Mouse (Mus musculus): ENCODE results near the gene Ino80e. TPM values are rescaled to one million over a fixed set of nuclear protein-coding genes. Genes with fewer than 3 reads are reported as not detected.

Gene Ino80e
- total and polyA plus RNA-seq, 2 experiments from 2014 or later = 16.6 to 37.0 TPM

- DNase-seq (ENCODE audit: low spot score) = no peak
- no peak for ATAC-seq (ENCODE audit: insufficient read depth, low read depth)
- Histone ChIP-seq H3K4me1 (ENCODE audit: control insufficient read depth, insufficient read depth) (peaks cover 10% of the 10 kb centered on the region; the same call in 1 of the 2 replicates), H3K4me2 (ENCODE audit: low read depth, low read length) (no peak overlapping the region), H3K4me3 (ENCODE audit: low read depth, low read length) (no peak overlapping the region), H3K27ac (ENCODE audit: low read depth) (no peak overlapping the region), H3K9me3 (replicated peaks; ENCODE audit: control insufficient read depth, low read length) (no peaks in the 10 kb centered on the region), H3K36me3 (replicated peaks; ENCODE audit: control insufficient read depth, insufficient read depth, low read length) (peaks cover 11% of the 10 kb centered on the region; the same call in 1 of the 2 replicates), H3K27me3 (ENCODE audit: control insufficient read depth, insufficient read depth, low read length) (no peaks in the 10 kb centered on the region), H3K9ac (replicated peaks; ENCODE audit: low read depth, low read length) (no peak overlapping the region)
- TF ChIP-seq EP300 (IDR thresholded peaks at IDR 0.05; ENCODE audit: low read depth) (no peak), CTCF (IDR thresholded peaks at IDR 0.05; ENCODE audit: low read depth) (no peak)
- 82% methylated on average over 6 of the region's 6 CpGs for WGBS
Observed at GRCm38 (mm10) chr7:126803181-126803580, 59.0 kb downstream of the Ino80e start.

GRCm38 (mm10) chr7:126802134-126802889 is 59.9 kb downstream of the Ino80e start:
- DNase-seq (ENCODE audit: low spot score) (no peak), ATAC-seq (ENCODE audit: insufficient read depth, low read depth) (no peak)
- Histone ChIP-seq H3K4me2 (ENCODE audit: low read depth, low read length) (no peak overlapping the region), H3K4me1 (ENCODE audit: control insufficient read depth, insufficient read depth) (peaks cover 16% of the 10 kb centered on the region), H3K9me3 (replicated peaks; ENCODE audit: control insufficient read depth, low read length) (no peaks in the 10 kb centered on the region), H3K27ac (ENCODE audit: low read depth) (no peak overlapping the region), H3K9ac (replicated peaks; ENCODE audit: low read depth, low read length) (no peak overlapping the region), H3K36me3 (replicated peaks; ENCODE audit: control insufficient read depth, insufficient read depth, low read length) (peaks cover 12% of the 10 kb centered on the region; the same call in 1 of the 2 replicates), H3K4me3 (ENCODE audit: low read depth, low read length) (no peak overlapping the region), H3K27me3 (ENCODE audit: control insufficient read depth, insufficient read depth, low read length) (no peaks in the 10 kb centered on the region)
- WGBS = 80% methylated on average over 11 of the region's 11 CpGs
- TF ChIP-seq CTCF (IDR thresholded peaks at IDR 0.05; ENCODE audit: low read depth) (no peak), EP300 (IDR thresholded peaks at IDR 0.05; ENCODE audit: low read depth) (no peak)

GRCm38 (mm10) chr7:126801057-126801422 is 61.1 kb downstream of the Ino80e start:
- no peak for ATAC-seq (ENCODE audit: insufficient read depth, low read depth)
- peaks cover 22% of the 10 kb centered on the region for H3K4me1 ChIP-seq (ENCODE audit: control insufficient read depth, insufficient read depth)
- no peaks in the 10 kb centered on the region for H3K27me3 ChIP-seq (ENCODE audit: control insufficient read depth, insufficient read depth, low read length)
- H3K4me3 ChIP-seq (ENCODE audit: low read depth, low read length) = no peak overlapping the region
- WGBS = 93% methylated on average over 16 of the region's 16 CpGs
- H3K9me3 ChIP-seq (replicated peaks; ENCODE audit: control insufficient read depth, low read length) = no peaks in the 10 kb centered on the region
- H3K36me3 ChIP-seq (replicated peaks; ENCODE audit: control insufficient read depth, insufficient read depth, low read length) = peaks cover 24% of the 10 kb centered on the region
- H3K4me2 ChIP-seq (ENCODE audit: low read depth, low read length) = no peak overlapping the region
- TF ChIP-seq EP300 (IDR thresholded peaks at IDR 0.05; ENCODE audit: low read depth) (no peak), CTCF (IDR thresholded peaks at IDR 0.05; ENCODE audit: low read depth) (no peak)
- H3K9ac ChIP-seq (replicated peaks; ENCODE audit: low read depth, low read length) = no peak overlapping the region
- H3K27ac ChIP-seq (ENCODE audit: low read depth) = no peak overlapping the region
- no peak for DNase-seq (ENCODE audit: low spot score)

Other genes starting within 250 kb of the Ino80e start
Only the 30 nearest of the 31 such genes appear.
- 15.9 and 20.7 TPM in 2 replicates for gene Sgf29, start 213.1 kb downstream of the Ino80e start, total RNA-seq (2014; rRNA removed; ENCODE audit: low replicate concordance)
- gene Sgf29, start 213.1 kb downstream of the Ino80e start, polyA plus RNA-seq (2015; fragmentation: Nextera tagmentation; extraction: Ambion mirVana) = 21.9 and 25.3 TPM in 2 replicates
- gene Sult1a1, start 185.9 kb downstream of the Ino80e start, total RNA-seq (2014; rRNA removed; ENCODE audit: low replicate concordance) = 64.2 and 78.2 TPM in 2 replicates
- gene Sult1a1, start 185.9 kb downstream of the Ino80e start, polyA plus RNA-seq (2015; fragmentation: Nextera tagmentation; extraction: Ambion mirVana) = 24.8 and 30.4 TPM in 2 replicates
- gene Bola2, start 167.0 kb downstream of the Ino80e start, total RNA-seq (2014; rRNA removed; ENCODE audit: low replicate concordance) = 29.3 and 36.5 TPM in 2 replicates
- 89.0 and 93.7 TPM in 2 replicates for gene Bola2, start 167.0 kb downstream of the Ino80e start, polyA plus RNA-seq (2015; fragmentation: Nextera tagmentation; extraction: Ambion mirVana)
- gene Slx1b, start 166.6 kb downstream of the Ino80e start, total RNA-seq (2014; rRNA removed; ENCODE audit: low replicate concordance) = 6.2 and 12.6 TPM in 2 replicates
- gene Slx1b, start 166.6 kb downstream of the Ino80e start, polyA plus RNA-seq (2015; fragmentation: Nextera tagmentation; extraction: Ambion mirVana) = 4.9 and 6.3 TPM in 2 replicates
- gene Coro1a, start 154.6 kb downstream of the Ino80e start, total RNA-seq (2014; rRNA removed; ENCODE audit: low replicate concordance) = 14.8 and 25.3 TPM in 2 replicates
- 8.4 and 8.5 TPM in 2 replicates for gene Coro1a, start 154.6 kb downstream of the Ino80e start, polyA plus RNA-seq (2015; fragmentation: Nextera tagmentation; extraction: Ambion mirVana)
- gene Mapk3, start 102.8 kb downstream of the Ino80e start, total RNA-seq (2014; rRNA removed; ENCODE audit: low replicate concordance) = 59.2 and 69.4 TPM in 2 replicates
- 51.9 and 53.0 TPM in 2 replicates for gene Mapk3, start 102.8 kb downstream of the Ino80e start, polyA plus RNA-seq (2015; fragmentation: Nextera tagmentation; extraction: Ambion mirVana)
- 7.3 and 7.9 TPM in 2 replicates for gene Gdpd3, start 96.0 kb downstream of the Ino80e start, total RNA-seq (2014; rRNA removed; ENCODE audit: low replicate concordance)
- gene Gdpd3, start 96.0 kb downstream of the Ino80e start, polyA plus RNA-seq (2015; fragmentation: Nextera tagmentation; extraction: Ambion mirVana) = 0.69 and 0.77 TPM in 2 replicates
- gene Ypel3, start 85.4 kb downstream of the Ino80e start, total RNA-seq (2014; rRNA removed; ENCODE audit: low replicate concordance) = 88.9 and 146 TPM in 2 replicates
- 84.1 and 111 TPM in 2 replicates for gene Ypel3, start 85.4 kb downstream of the Ino80e start, polyA plus RNA-seq (2015; fragmentation: Nextera tagmentation; extraction: Ambion mirVana)
- 0.23 and 1.3 TPM in 2 replicates for gene Tbx6, start 80.9 kb downstream of the Ino80e start, total RNA-seq (2014; rRNA removed; ENCODE audit: low replicate concordance)
- 0.07 TPM in 1 of 2 replicates, not detected in the other for gene Tbx6, start 80.9 kb downstream of the Ino80e start, polyA plus RNA-seq (2015; fragmentation: Nextera tagmentation; extraction: Ambion mirVana)
- 93.7 and 118 TPM in 2 replicates for gene Ppp4c, start 69.9 kb downstream of the Ino80e start, total RNA-seq (2014; rRNA removed; ENCODE audit: low replicate concordance)
- gene Ppp4c, start 69.9 kb downstream of the Ino80e start, polyA plus RNA-seq (2015; fragmentation: Nextera tagmentation; extraction: Ambion mirVana) = 75.8 and 77.4 TPM in 2 replicates
- gene Fam57b, start 64.7 kb downstream of the Ino80e start, total RNA-seq (2014; rRNA removed; ENCODE audit: low replicate concordance) = 0.99 and 2.9 TPM in 2 replicates
- 2.6 and 3.0 TPM in 2 replicates for gene Fam57b, start 64.7 kb downstream of the Ino80e start, polyA plus RNA-seq (2015; fragmentation: Nextera tagmentation; extraction: Ambion mirVana)
- not detected in 2 replicates for gene 4930451I11Rik, start 30.7 kb downstream of the Ino80e start, total RNA-seq (2014; rRNA removed; ENCODE audit: low replicate concordance)
- gene 4930451I11Rik, start 30.7 kb downstream of the Ino80e start, polyA plus RNA-seq (2015; fragmentation: Nextera tagmentation; extraction: Ambion mirVana) = not detected in 2 replicates
- gene Doc2a, start 15.0 kb downstream of the Ino80e start, total RNA-seq (2014; rRNA removed; ENCODE audit: low replicate concordance) = 0.73 TPM in 1 of 2 replicates, not detected in the other
- gene Doc2a, start 15.0 kb downstream of the Ino80e start, polyA plus RNA-seq (2015; fragmentation: Nextera tagmentation; extraction: Ambion mirVana) = not detected in 2 replicates
- gene Hirip3, start 405 bp downstream of the Ino80e start, total RNA-seq (2014; rRNA removed; ENCODE audit: low replicate concordance) = 2.6 and 5.3 TPM in 2 replicates
- gene Hirip3, start 405 bp downstream of the Ino80e start, polyA plus RNA-seq (2015; fragmentation: Nextera tagmentation; extraction: Ambion mirVana) = 6.6 and 8.6 TPM in 2 replicates
- 47.4 and 47.9 TPM in 2 replicates for gene Taok2, start 22.3 kb upstream of the Ino80e start, total RNA-seq (2014; rRNA removed; ENCODE audit: low replicate concordance)
- 17.9 and 20.9 TPM in 2 replicates for gene Taok2, start 22.3 kb upstream of the Ino80e start, polyA plus RNA-seq (2015; fragmentation: Nextera tagmentation; extraction: Ambion mirVana)
- gene Tmem219, start 60.5 kb upstream of the Ino80e start, total RNA-seq (2014; rRNA removed; ENCODE audit: low replicate concordance) = 19.9 and 30.0 TPM in 2 replicates
- 19.9 and 20.5 TPM in 2 replicates for gene Tmem219, start 60.5 kb upstream of the Ino80e start, polyA plus RNA-seq (2015; fragmentation: Nextera tagmentation; extraction: Ambion mirVana)
- gene Kctd13, start 66.5 kb upstream of the Ino80e start, total RNA-seq (2014; rRNA removed; ENCODE audit: low replicate concordance) = 6.8 and 8.2 TPM in 2 replicates
- gene Kctd13, start 66.5 kb upstream of the Ino80e start, polyA plus RNA-seq (2015; fragmentation: Nextera tagmentation; extraction: Ambion mirVana) = 11.2 TPM in 2 replicates
- 0.23 TPM in 1 of 2 replicates, not detected in the other for gene Asphd1, start 87.2 kb upstream of the Ino80e start, total RNA-seq (2014; rRNA removed; ENCODE audit: low replicate concordance)
- not detected in 2 replicates for gene Asphd1, start 87.2 kb upstream of the Ino80e start, polyA plus RNA-seq (2015; fragmentation: Nextera tagmentation; extraction: Ambion mirVana)
- 8.7 and 14.2 TPM in 2 replicates for gene Sez6l2, start 88.2 kb upstream of the Ino80e start, total RNA-seq (2014; rRNA removed; ENCODE audit: low replicate concordance)
- 1.5 and 1.7 TPM in 2 replicates for gene Sez6l2, start 88.2 kb upstream of the Ino80e start, polyA plus RNA-seq (2015; fragmentation: Nextera tagmentation; extraction: Ambion mirVana)
- 135 and 150 TPM in 2 replicates for gene Cdipt, start 113.5 kb upstream of the Ino80e start, total RNA-seq (2014; rRNA removed; ENCODE audit: low replicate concordance)
- 64.0 and 67.5 TPM in 2 replicates for gene Cdipt, start 113.5 kb upstream of the Ino80e start, polyA plus RNA-seq (2015; fragmentation: Nextera tagmentation; extraction: Ambion mirVana)
- 1.8 TPM in 1 of 2 replicates, not detected in the other for gene Cdiptos, start 113.7 kb upstream of the Ino80e start, total RNA-seq (2014; rRNA removed; ENCODE audit: low replicate concordance)
- gene Cdiptos, start 113.7 kb upstream of the Ino80e start, polyA plus RNA-seq (2015; fragmentation: Nextera tagmentation; extraction: Ambion mirVana) = 1.2 and 1.5 TPM in 2 replicates
- gene Mvp, start 152.2 kb upstream of the Ino80e start, total RNA-seq (2014; rRNA removed; ENCODE audit: low replicate concordance) = 24.2 and 32.5 TPM in 2 replicates
- 16.1 and 17.4 TPM in 2 replicates for gene Mvp, start 152.2 kb upstream of the Ino80e start, polyA plus RNA-seq (2015; fragmentation: Nextera tagmentation; extraction: Ambion mirVana)
- gene Pagr1b, start 154.1 kb upstream of the Ino80e start, total RNA-seq (2014; rRNA removed; ENCODE audit: low replicate concordance) = not detected in 2 replicates
- not detected in 2 replicates for gene Pagr1b, start 154.1 kb upstream of the Ino80e start, polyA plus RNA-seq (2015; fragmentation: Nextera tagmentation; extraction: Ambion mirVana)
- not detected in 2 replicates for gene Pagr1a, start 155.0 kb upstream of the Ino80e start, total RNA-seq (2014; rRNA removed; ENCODE audit: low replicate concordance)
- 21.7 and 44.8 TPM in 2 replicates for gene Pagr1a, start 155.0 kb upstream of the Ino80e start, polyA plus RNA-seq (2015; fragmentation: Nextera tagmentation; extraction: Ambion mirVana)
- gene Gm42742, start 158.7 kb upstream of the Ino80e start, total RNA-seq (2014; rRNA removed; ENCODE audit: low replicate concordance) = 22.8 and 24.8 TPM in 2 replicates
- 5.7 and 44.5 TPM in 2 replicates for gene Gm42742, start 158.7 kb upstream of the Ino80e start, polyA plus RNA-seq (2015; fragmentation: Nextera tagmentation; extraction: Ambion mirVana)
- gene Prrt2, start 158.8 kb upstream of the Ino80e start, total RNA-seq (2014; rRNA removed; ENCODE audit: low replicate concordance) = not detected in 2 replicates
- gene Prrt2, start 158.8 kb upstream of the Ino80e start, polyA plus RNA-seq (2015; fragmentation: Nextera tagmentation; extraction: Ambion mirVana) = 0.23 and 1.1 TPM in 2 replicates
- gene Maz, start 164.7 kb upstream of the Ino80e start, total RNA-seq (2014; rRNA removed; ENCODE audit: low replicate concordance) = 89.0 and 89.3 TPM in 2 replicates
- gene Maz, start 164.7 kb upstream of the Ino80e start, polyA plus RNA-seq (2015; fragmentation: Nextera tagmentation; extraction: Ambion mirVana) = 15.6 and 16.1 TPM in 2 replicates
- 20.9 and 43.1 TPM in 2 replicates for gene Kif22, start 180.1 kb upstream of the Ino80e start, total RNA-seq (2014; rRNA removed; ENCODE audit: low replicate concordance)
- 22.4 and 22.8 TPM in 2 replicates for gene Kif22, start 180.1 kb upstream of the Ino80e start, polyA plus RNA-seq (2015; fragmentation: Nextera tagmentation; extraction: Ambion mirVana)
- gene Zg16, start 225.0 kb upstream of the Ino80e start, total RNA-seq (2014; rRNA removed; ENCODE audit: low replicate concordance) = not detected in 2 replicates
- 0.33 TPM in 1 of 2 replicates, not detected in the other for gene Zg16, start 225.0 kb upstream of the Ino80e start, polyA plus RNA-seq (2015; fragmentation: Nextera tagmentation; extraction: Ambion mirVana)
- gene AI467606, start 229.0 kb upstream of the Ino80e start, total RNA-seq (2014; rRNA removed; ENCODE audit: low replicate concordance) = 0.50 and 5.4 TPM in 2 replicates
- gene AI467606, start 229.0 kb upstream of the Ino80e start, polyA plus RNA-seq (2015; fragmentation: Nextera tagmentation; extraction: Ambion mirVana) = 0.89 and 0.94 TPM in 2 replicates